Mouse (Mus musculus) olfactory bulb, adult 2 months (tissue): ENCODE results near the gene Cntn2.

Source experiments
- CTCF ChIP-seq: fragments of 200-500 bp; IDR thresholded peaks from 2 replicates; pipeline ENCODE4 v1.5.1; 2012; ENCODE audit warnings: low read depth, mild to moderate bottlenecking, low read length, moderate library complexity; ENCODE audit not compliant: insufficient read depth
- POLR2A ChIP-seq: fragments of 200-500 bp; IDR thresholded peaks from 2 replicates; pipeline ENCODE4 v1.6.1; 2012; ENCODE audit warnings: mild to moderate bottlenecking, low read depth, low read length, moderate library complexity; ENCODE audit not compliant: insufficient read depth

GRCm38 (mm10) chr1:132515339-132515738 is 27.7 kb downstream of the Cntn2 start:
- TF ChIP-seq POLR2A (no peak), CTCF (no peak)
